Mouse (Mus musculus): ENCODE measurements at regions not wholly inside any gene's neighbourhood (a gene's known extent, or its start where the extent isn't known, plus 50 kb on each side); places are given as distances from the start of the nearest gene placed in this dataset.

DNA sequence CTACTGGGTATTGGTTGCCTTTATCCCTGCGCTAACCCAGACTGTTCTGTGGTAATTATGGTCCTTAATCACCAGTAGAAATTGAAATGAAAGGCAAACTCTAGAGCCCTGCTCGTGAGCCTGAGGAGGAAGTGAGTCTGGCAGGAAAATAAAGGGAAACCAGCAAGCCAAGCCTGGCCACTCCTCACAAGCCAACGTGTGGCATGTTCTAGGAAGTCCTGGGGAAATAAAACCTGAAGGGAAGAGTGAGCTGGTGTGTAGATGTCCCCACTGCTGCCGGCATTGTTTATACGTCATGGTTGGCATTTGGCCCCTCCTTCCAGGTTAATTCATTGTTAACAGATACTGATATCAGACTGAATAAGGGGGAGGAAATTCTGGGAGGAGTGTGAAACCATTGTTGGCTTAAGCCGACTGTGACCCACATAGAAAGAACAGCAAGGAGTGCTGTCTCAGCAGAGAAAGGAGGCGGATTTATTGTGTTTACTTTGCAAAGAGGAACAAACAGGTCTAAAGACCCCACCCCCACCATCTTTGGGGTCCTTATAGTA, 206.6 kb upstream of the Id2 start:
- TF ChIP-seq POLR2A (IDR thresholded peaks at IDR 0.05; ENCODE audit: borderline replicate concordance, extremely low read depth, insufficient read depth, insufficient read length, poor library complexity, severe bottlenecking) (no peak), CTCF (IDR thresholded peaks at IDR 0.05; ENCODE audit: borderline replicate concordance, extremely low read depth, insufficient read depth, insufficient read length) (no peak)
